Mouse (Mus musculus) adrenal gland, postnatal 14 days (tissue): ENCODE data around the gene Pdgfb. TPM values are rescaled to one million over a fixed set of nuclear protein-coding genes. Genes with fewer than 3 reads are reported as not detected.

ENCODE experiments used
- DNase-seq: peaks from one replicate; pipeline ENCODE4 v3.0.0; 2021; ENCODE audit warnings: mixed read lengths
- total RNA-seq: library from RNA; stranded (reverse); gene quantifications from 2 replicates; pipeline ENCODE4 v1.2.3, GENCODE M21; 2021

Gene Pdgfb
- total RNA-seq, 1 experiment from 2014 or later: 43.0 TPM

DNA sequence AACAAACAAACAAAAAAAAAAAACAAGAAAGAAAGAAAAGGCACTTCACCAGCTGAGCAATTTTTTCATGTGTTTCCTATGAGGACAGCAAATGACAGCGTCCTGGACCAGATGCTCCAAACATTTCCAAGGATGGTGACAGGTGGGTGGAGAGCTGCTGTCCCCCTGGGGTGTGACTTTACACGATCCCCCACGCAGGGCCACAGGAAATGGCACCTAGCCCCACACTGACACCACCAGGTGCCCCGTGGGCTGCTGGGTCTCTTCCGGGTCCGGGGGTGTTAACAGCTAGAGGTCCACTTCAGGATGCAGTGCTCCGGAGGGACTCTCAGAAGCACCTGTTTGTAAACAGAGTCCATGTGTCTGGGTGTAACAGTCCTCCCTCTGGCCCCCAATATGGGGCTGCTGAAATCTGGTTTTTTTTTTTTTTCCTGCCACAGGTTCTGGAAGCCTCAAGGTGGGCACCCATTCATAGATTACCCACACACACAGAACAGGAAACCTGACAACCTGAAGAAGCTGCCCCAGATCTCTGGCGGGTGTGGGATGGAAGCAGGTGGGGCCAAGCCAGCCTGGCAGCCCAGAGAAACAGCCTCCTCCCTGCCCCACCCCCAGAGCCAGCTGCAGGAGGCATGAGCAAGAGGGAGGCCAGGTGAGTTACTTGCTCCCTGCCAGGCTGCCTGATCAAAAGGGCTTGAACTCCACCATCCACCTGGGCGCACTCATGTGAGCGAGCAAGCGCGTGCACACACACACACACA lies 5.2 kb downstream of the Pdgfb start:
- no peak for DNase-seq

DNA sequence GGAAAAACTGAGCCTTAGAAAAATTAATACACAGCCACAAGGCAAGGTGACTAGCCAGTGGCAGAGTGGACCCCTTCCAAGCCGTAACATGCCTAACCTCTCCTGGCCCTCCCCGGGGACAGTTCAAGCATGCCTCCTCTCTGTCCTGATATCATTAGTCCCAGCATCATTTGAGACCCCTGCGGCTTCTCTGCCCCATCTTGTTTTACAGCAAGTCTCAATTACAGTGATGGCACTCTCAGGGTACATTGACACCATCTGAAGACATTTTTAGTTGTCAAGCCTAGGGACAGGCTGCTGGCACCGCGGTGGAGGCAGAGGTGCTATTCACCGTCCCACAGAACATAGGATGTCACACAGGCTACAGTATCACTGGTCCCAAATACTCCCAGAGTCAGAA lies 6.3 kb downstream of the Pdgfb start:
- no peak for DNase-seq

DNA sequence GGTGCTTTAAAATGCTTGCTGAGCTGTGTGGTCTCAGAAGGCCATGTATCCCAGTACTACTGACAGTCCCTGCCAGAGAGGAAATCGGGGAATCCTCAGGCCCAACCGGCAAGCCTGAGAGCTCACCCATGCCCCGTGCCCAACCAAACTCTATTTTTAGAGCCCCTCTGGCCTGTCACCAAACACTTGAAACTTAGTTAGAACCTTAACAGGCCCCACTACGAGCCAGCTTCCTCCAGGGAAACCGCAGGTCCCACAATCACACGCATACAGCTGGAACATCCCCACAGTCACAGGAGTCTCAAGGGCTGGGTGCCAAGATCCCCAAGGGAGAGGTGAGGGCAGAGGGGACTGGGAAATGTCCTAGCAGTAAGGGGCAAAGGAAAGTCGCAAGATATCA lies 8.6 kb downstream of the Pdgfb start:
- no peak for DNase-seq

DNA sequence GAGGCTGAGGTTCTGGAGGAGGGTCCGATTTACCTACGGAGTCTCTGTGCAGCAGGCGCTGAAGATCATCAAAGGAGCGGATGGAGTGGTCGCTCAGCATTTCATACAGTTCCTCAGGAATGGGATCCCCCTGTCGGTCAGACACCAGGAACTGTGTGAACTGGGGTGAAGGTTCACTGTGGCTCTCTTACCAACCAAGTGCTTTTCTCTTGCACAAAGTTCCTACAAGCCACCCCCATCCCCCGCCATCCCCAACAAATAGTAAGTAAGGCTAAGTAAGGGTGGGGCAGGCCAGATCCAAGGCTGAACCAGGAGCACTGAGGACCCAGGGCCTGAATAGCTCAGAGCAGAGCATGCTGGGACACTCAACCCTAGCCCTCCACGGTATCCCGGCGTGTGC lies 9.3 kb downstream of the Pdgfb start:
- DNase-seq: no peak

DNA sequence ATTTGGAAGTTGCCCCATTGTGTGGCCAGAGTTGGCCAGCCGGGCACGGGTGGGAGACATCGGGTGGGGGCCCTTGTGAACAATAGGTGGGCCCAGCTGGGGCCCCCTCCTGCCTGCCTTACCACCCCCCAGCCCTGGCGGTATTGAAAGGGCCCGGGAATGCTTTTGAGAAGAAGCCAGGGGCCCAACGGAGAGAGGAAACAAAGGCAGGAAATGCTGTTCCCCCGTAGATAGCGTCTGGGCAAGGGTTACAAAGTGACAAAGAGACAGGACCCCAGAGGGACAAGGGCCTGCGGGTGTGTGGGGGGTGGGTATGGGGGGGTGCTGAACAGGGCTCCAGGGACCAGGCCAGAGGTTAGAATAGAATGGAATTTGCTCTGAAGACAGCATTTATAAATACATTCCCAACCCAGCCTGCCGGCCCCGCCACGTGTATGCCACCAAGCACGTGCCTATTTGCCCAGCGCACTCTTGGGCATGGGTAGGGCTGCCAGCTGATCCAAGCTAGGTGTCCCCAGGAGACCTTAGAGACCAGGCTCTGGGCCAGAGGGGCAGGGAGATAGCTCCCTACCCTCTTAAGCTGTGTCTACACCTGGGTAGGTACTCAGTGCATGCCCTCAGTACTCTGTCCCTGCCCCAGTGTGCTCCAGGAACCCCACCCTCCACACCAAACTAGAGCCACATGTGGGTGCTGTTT lies 10.0 kb downstream of the Pdgfb start:
- DNase-seq: peak; percentile 48

DNA sequence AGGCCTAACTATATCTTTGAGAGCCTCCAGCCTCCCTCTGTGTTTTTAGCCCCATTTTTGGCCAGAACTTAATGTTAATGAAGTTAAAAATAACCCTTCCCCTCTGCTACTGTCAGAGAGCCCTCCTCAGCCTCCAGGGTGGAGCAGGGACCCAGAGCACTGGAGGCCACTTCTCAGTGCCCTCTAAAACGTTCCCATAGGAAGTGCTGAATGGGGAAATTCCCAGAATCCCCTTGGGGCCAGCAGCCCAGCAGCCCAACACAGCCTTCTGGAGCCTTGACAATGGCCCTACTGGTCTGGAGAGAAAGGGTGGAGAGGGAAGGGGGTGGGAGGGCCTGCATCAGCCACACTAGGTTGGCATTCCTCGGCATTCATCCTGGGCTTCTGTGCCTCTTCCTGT lies 11.2 kb downstream of the Pdgfb start:
- no peak for DNase-seq

DNA sequence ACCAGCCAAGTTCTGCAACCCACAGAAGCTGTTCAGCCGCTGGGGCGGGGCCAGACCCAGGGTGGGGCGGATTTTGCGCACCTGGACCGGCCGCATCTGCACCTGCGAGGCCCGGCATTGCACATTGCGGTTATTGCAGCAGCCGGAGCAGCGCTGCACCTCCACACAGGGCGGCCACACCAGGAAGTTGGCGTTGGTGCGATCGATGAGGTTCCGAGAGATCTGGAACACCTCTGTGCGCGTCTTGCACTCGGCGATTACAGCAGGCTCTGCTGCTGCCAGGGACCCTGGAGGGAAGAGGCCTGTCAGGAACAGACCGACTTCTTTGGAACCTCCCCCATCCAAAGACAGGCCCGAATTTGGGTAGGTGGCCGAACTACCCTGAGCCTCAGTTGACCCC lies 13.2 kb downstream of the Pdgfb start:
- DNase-seq: no peak

DNA sequence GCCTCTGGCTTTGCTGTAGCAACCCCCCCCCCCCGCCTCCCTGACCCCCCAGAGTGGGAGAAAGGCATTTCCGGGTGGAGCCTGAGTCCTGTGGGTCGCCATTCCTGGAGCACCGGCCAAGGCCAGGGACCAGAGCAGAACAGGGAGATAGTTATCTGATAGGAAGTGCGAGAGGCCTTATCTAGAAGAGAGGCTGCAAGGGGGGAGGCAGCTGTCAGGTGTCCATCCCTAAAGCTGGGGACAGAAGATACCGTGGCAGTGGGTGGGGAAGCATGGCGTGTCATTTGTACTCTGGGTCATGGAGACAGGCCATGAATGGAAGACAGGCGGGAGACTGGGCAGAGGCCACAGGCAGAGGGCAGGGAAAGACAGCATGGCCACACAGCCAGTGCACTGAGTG lies 14.1 kb downstream of the Pdgfb start:
- DNase-seq: peak; percentile 49

DNA sequence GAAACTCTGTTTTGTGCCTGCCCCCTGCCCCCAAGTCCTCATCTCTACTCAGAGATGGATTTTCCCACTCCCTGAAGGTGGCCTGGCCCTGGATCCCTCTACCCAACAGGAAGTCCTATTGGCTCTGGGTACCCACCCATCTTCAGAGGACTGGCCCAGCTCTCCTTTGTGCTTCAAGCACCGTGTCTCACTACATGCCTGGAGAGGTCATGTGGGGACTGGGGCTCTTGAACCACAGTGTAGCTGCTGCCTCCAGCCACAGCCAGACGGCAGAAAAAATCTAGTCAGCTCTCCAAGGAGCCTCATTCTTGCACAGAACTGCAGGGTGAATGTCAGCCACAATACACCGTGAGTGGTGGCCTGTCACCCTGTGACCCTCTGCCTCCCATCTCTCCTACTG lies 16.8 kb downstream of the Pdgfb start:
- DNase-seq: no peak

DNA sequence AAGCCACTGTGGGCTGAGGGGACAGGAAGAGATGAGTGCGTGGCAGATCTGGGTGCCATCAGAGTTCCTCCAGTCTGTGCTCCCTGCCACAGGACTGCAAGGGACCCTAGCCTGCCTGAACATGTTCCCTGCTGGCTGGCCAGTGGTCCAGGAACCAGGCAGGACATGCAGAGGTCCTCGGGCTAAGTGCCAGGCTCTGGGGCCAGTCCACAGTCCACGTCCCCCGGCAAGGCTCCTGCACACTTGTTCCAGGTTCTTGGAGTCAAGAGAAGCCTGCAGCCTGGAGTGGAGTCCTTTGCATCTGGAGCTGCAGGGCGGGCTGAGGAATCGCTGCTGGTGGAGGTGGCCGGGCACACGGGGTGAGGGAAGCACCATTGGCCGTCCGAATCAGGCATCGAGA lies 18.0 kb downstream of the Pdgfb start:
- no peak for DNase-seq

DNA sequence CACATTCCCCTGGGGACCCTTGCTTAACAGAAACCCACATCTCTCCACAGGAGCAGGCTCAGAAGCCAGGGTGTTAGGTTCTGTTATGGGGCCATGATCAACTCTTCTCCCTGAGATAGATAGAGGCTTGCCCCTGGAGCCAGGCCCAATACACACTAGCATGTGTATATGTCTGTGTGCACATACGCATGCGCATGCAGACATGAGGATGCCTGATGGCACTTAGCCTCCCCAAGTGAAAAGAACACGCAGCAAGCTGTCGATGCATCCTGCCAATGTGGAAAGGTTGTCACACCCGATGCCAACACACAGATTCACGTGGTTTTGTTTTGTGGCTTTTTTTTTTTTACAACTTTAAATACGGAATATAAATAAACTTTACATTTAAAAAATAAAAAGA lies 19.2 kb downstream of the Pdgfb start:
- no peak for DNase-seq

DNA sequence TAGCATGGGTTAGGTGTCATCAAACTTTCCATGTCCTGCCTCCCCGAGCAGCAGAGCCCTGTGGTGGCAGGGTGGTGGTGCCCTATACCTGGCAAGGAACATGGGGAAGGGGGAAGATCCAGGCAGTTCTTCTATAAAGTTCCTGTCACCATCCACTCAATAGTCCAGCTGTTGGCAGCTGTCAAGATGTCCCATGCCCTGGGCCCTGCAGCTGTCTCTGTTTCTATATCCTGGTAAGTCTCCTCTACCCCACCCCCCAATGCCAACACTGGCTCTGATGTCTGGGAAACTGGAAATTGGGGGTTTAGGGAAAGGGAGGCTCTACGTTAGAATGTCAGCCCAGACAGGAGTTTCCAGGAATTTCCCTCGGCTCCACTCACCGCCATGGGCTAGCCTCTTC lies 20.2 kb downstream of the Pdgfb start:
- no peak for DNase-seq

DNA sequence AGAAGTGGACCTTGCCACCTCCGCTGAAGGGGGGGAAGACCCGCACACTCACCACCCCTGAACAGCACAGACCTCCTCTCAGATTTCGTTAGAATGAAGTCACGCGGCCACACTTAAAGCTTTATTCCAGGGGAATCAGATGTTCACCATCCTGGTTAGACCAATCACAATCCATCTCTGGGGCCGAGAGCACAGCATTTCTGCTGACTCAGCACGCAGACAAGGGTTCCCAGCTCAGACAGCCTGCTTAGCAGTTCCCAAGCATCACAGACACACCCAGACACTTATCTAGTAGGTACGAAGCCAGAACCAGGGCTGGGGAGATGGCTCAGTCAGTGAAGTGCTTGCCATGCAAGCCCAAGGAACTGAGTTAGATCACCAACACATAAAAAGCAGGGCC lies 28.6 kb downstream of the Pdgfb start:
- no peak for DNase-seq

DNA sequence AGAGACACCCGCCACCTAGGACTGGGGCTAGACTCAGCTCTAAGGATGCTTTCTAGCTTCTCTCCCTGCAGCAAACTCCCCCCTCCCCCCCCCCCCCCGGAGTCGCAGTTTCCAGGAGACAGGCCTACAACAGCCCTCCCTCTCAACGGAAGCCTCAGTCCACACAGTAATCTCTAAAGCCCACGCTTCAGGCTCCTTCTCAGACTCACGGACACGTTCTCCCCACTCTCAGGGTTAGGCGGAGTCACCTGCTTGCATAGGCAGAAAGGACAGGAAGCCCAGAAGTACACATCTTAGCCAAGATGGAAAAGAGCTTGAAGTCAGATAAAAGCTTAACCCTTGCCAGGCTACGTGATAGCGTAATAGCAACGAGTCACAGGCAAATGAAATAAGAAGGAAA lies 29.3 kb downstream of the Pdgfb start:
- DNase-seq: no peak

DNA sequence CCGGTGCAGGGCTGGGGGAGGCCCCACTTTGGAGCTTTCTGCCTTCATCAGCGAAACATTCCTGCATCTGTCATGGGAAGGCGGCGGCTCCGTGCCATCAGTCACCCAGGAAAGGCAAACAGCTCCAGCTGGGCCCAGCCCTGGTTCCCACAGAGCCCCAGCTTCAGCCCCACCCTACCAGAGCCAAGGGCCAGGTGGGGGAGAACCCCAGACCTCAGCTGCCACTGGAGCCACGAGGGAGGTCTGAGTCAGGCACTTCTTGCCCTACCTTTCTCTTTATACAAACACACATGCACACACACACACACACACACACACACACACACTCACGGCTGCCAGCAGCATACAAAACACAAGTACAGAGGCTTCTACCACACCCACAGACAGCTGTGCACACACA lies 30.6 kb downstream of the Pdgfb start:
- no peak for DNase-seq

DNA sequence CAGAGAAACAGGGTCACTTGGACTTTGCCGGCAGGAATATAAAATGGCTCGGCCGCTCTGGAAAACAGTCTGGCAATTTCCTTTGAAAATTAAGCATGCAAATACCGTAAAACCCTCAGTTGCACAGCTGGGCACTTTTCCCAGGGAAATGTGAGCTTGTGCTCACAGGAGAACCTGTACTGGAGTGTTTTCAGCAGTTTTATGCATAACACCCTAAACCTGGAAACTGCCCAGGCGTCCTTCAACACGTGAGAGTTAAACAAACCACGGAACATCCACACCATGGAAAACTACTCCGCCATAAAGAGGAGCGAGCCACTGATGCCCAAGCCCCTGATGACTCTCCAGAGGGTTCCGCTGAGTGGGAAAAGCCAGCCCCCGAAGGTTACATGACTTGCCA lies 34.1 kb downstream of the Pdgfb start:
- no peak for DNase-seq

DNA sequence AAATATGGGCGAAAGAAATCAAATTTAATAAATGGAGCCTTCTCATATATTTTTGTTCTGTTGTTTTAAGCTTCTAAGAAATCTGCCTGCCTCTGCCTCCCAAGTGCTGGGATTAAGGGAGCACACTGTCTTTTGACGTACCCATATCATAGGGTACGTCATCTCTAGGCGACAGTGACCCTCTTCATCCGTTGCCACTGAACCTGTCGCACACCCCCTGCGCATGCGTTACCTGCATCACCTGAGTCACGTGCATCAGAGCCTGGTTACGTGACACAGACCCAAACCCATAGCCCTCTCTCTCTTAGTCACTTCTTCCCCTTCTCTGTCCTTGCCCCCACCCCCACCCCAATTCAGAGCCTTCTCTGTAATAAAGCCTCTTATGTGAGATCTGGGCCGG lies 42.6 kb downstream of the Pdgfb start:
- no peak for DNase-seq

DNA sequence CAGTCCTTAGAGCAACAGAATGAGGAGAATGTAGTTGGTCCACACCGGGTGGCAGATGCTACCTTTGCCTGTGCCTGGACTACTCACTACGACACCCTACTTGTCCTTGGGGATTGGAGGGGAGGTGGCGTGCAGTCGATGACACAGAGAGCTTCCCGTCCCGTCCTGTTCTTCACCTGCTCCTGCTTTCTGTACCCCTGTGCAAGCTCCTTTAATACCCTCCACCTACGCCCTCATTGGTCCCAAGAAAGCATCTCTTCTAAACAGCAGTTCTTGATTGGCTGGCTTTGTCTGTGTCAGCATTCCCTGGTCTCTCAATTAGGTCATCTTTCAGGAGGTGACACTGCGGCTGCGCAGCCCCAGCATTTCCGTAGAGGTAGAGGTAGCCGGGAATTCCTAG lies 43.8 kb downstream of the Pdgfb start, which contains the start of gene Cbx7:
Gene Cbx7 (minus strand): TSS at position 180 of the 400 bp plus-strand sequence.
- no peak for DNase-seq

DNA sequence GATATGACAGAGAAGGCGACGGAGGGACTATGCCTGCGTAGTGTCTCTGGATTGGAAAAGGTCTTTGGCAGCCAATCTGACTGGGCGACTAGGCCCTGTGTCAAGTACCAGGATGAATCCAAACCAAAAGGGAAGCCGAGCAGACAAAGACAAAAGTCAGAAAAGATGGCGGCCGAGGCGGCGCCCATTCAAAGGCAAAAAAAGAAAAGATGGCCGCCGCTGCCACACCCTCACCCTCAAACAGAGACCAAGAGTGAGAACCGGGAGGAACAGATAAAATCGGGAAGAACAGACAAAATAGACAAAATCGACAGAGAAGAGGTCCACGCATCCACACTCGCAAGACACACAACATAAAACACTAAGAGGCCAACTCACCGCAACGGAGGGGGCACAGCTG lies 44.3 kb downstream of the Pdgfb start:
- no peak for DNase-seq

DNA sequence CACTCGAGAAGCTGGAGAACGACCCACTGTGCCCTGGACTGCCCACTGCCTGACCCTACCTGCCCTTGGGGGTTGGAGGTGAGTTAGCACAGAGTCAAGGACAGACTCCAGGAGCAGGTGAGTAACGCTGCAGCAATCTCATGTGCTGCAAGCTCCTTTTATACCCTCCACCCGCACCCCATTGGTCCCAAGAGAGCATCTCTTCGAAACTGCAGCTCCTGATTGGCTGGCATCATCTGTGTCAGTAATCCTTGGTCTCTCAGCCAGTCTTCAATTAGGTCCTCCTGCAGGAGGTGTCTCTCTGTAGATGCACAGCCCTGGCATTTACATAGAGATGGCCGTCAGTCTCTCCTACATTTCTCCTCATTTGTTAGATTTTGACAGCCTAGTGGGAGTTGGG lies 47.4 kb downstream of the Pdgfb start:
- no peak for DNase-seq

DNA sequence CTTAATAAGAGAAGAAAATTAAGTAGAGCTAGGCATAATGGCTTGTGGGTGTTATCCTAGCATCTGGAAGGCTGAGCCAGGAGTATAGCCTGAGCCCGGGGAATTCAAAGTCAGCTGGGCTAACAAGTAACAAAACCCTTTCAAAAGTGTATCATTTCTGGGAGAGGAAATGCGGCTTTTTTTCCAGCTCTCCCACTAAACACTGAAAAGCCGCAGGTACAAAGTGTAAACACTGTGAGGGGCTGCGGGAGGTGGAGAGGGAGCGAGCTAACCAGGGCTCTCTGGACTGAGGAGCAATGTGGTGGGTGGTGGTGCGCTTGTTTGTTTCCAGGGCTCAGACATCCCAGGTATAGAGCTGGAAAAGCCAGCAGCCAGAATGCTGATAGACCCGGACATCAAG lies 50.4 kb downstream of the Pdgfb start:
- DNase-seq: no peak

DNA sequence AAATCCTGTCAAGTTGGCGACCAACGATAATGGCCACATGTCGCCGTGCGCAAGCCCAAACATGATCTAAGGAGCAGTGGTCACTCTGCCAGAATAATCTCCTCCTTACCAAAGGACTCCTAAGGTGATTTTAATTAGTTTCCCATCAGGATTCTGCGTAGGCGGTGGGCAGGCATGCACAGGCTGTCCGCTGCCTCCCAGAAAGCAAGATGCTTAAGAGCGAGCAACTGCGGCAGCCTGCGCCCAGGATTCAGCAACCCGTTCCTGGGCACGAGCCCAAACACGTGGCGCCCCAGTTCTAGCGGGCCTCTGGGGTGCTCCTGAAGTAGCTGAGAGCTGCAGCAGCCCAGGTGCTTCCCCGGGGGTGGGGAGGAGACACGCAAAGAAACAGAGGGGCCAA lies 52.1 kb downstream of the Pdgfb start:
- no peak for DNase-seq

DNA sequence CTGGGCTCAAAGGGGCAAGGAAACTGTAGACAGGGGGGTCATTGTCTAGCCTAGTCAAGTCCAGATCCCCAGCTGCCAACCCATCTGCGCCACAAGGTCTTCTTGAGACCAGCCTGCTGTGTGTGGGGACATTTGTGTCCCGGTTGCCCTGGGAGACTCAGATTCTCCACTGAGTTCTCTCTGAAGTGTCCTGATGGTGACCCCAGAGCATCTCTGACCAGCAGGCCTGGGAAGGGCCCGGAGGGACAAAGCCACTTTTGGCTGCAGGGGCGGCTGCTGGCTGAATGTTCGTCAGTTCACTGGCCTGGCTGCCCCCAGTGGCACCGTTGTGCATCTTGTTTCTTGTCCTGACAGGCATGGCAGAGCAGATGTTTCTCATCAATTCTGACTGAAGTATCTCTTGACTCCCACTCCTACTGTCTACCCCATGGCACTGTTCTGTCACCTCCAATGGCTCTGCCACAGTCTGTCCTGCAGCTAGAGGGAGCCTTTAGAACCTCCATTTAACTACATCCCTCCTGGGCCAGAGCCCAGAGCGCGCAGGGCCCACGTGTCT lies 53.3 kb downstream of the Pdgfb start:
- DNase-seq: no peak

DNA sequence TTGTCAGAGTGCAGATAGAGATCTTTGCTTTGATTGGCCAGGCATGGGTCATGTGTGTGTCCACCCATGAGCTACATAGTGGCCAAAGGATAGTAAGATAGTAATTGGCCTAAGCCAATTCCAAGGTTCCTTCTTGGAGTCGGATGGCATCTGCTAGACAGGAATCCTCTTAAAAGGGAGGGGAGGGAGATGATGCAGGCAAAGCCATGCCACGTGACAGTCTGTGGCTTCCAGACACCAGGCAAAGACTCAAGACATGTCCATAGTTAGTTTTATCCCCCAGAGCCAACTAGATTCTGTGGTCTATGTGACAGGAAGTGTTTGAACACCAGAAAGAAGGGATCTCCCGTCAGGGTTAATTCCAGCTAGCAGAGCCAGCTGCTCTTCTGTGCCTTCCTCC lies 56.4 kb downstream of the Pdgfb start:
- no peak for DNase-seq
